Mouse (Mus musculus): ENCODE data around the gene Sh3bgrl3. TPM values are rescaled to one million over a fixed set of nuclear protein-coding genes. Genes with fewer than 3 reads are reported as not detected.

Gene Sh3bgrl3
- polyA plus RNA-seq, 1 experiment = 1,207 TPM

DNA sequence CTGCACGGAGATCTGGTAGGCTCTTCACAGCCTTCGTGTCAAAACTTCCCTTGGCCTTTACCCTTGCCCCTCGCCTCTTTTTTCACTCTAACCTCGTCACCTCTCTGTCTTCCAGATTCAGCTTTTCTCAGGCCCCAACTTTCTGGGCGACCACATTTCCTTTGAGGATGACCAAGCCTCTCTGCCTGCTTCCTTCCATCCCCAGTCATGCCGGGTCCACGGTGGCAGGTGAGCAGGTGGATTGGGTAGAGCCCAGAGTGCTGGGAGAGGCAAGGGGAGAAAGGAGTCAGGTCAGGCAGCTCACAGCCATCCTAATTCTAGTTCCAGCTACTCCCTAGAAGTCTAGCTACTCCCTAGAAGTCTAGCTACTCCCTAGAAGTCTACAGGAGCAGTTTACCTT, 46.1 kb downstream of the Sh3bgrl3 start:
- WGBS = 11% methylated on average over 7 of the region's 7 CpGs
- Histone ChIP-seq H3K4me1 (ENCODE audit: control insufficient read depth, insufficient read depth, low read length) (peaks cover 17% of the 10 kb centered on the region), H3K27ac (ENCODE audit: insufficient read depth, low read depth, low read length) (no peak overlapping the region), H3K4me3 (ENCODE audit: insufficient read depth, low read depth, low read length) (no peak overlapping the region)
- TF ChIP-seq POLR2A (IDR thresholded peaks at IDR 0.05; ENCODE audit: insufficient read depth, low read depth, low read length) (no peak), CTCF (IDR thresholded peaks at IDR 0.05; ENCODE audit: insufficient read depth, low read depth, low read length) (no peak)

- WGBS = 1% methylated on average over 41 of the region's 41 CpGs
- Histone ChIP-seq H3K4me3 (ENCODE audit: insufficient read depth, low read depth, low read length) (peak overlapping the region; percentile 37), H3K27ac (ENCODE audit: insufficient read depth, low read depth, low read length) (no peak overlapping the region), H3K4me1 (ENCODE audit: control insufficient read depth, insufficient read depth, low read length) (peaks cover 17% of the 10 kb centered on the region)
- TF ChIP-seq POLR2A (IDR thresholded peaks at IDR 0.05; ENCODE audit: insufficient read depth, low read depth, low read length) (no peak), CTCF (IDR thresholded peaks at IDR 0.05; ENCODE audit: insufficient read depth, low read depth, low read length) (no peak)
Observed at GRCm38 (mm10) chr4:134081730-134082386, 46.7 kb downstream of the Sh3bgrl3 start.

- H3K27ac ChIP-seq (ENCODE audit: insufficient read depth, low read depth, low read length) = no peak overlapping the region
- TF ChIP-seq POLR2A (IDR thresholded peaks at IDR 0.05; ENCODE audit: insufficient read depth, low read depth, low read length) = no peak
- no peak for TF ChIP-seq CTCF (IDR thresholded peaks at IDR 0.05; ENCODE audit: insufficient read depth, low read depth, low read length)
- no peak overlapping the region for H3K4me3 ChIP-seq (ENCODE audit: insufficient read depth, low read depth, low read length)
- peaks cover 17% of the 10 kb centered on the region for H3K4me1 ChIP-seq (ENCODE audit: control insufficient read depth, insufficient read depth, low read length)
- WGBS = 90% methylated on average over 4 of the region's 4 CpGs
Observed at GRCm38 (mm10) chr4:134080674-134081073, 47.9 kb downstream of the Sh3bgrl3 start.

DNA sequence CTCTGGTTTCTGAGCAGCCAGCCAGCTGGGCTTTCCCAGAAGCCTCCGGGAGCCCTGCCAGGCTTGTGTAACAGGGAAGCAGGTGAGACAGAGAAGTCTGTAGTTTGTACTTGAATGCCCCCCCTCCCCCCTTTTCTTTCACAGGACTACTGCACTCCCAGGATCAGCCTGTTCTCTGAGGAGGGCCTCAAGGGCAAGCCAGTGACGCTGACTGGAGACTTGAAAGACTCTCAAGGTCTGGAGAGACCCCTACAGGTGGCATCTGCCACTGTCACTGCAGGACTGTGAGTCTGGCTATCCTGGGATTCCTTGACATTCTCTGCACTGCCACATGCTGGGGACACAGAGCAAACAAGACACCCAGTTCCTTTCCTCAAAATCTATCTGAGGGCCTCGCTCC, 49.9 kb downstream of the Sh3bgrl3 start:
- H3K4me3 ChIP-seq (ENCODE audit: insufficient read depth, low read depth, low read length) = no peak overlapping the region
- H3K27ac ChIP-seq (ENCODE audit: insufficient read depth, low read depth, low read length) = no peak overlapping the region
- 27% methylated on average over 3 of the region's 3 CpGs for WGBS
- TF ChIP-seq CTCF (IDR thresholded peaks at IDR 0.05; ENCODE audit: insufficient read depth, low read depth, low read length) (peak; percentile 34; the same call in 1 of the 2 replicates), POLR2A (IDR thresholded peaks at IDR 0.05; ENCODE audit: insufficient read depth, low read depth, low read length) (no peak)
- peaks cover 17% of the 10 kb centered on the region for H3K4me1 ChIP-seq (ENCODE audit: control insufficient read depth, insufficient read depth, low read length)

Other genes starting within 250 kb of the Sh3bgrl3 start
- gene Rps6ka1, start 241.0 kb downstream of the Sh3bgrl3 start, polyA plus RNA-seq (2012; ENCODE audit: insufficient read depth, insufficient read length, low replicate concordance, missing spikeins) = not detected in 2 replicates
- 327 TPM in 1 of 2 replicates, not detected in the other for gene Hmgn2, start 160.1 kb downstream of the Sh3bgrl3 start, polyA plus RNA-seq (2012; ENCODE audit: insufficient read depth, insufficient read length, low replicate concordance, missing spikeins)
- gene Dhdds, start 127.9 kb downstream of the Sh3bgrl3 start, polyA plus RNA-seq (2012; ENCODE audit: insufficient read depth, insufficient read length, low replicate concordance, missing spikeins) = 229 TPM in 1 of 2 replicates, not detected in the other
- gene Lin28a, start 109.9 kb downstream of the Sh3bgrl3 start, polyA plus RNA-seq (2012; ENCODE audit: insufficient read depth, insufficient read length, low replicate concordance, missing spikeins) = not detected in 2 replicates
- gene Zfp683, start 75.0 kb downstream of the Sh3bgrl3 start, polyA plus RNA-seq (2012; ENCODE audit: insufficient read depth, insufficient read length, low replicate concordance, missing spikeins) = not detected in 2 replicates
- not detected in 2 replicates for gene Crybg2, start 68.0 kb downstream of the Sh3bgrl3 start, polyA plus RNA-seq (2012; ENCODE audit: insufficient read depth, insufficient read length, low replicate concordance, missing spikeins)
- gene Cd52, start 33.7 kb downstream of the Sh3bgrl3 start, polyA plus RNA-seq (2012; ENCODE audit: insufficient read depth, insufficient read length, low replicate concordance, missing spikeins) = not detected in 2 replicates
- gene Ubxn11, start 26.2 kb downstream of the Sh3bgrl3 start, polyA plus RNA-seq (2012; ENCODE audit: insufficient read depth, insufficient read length, low replicate concordance, missing spikeins) = not detected in 2 replicates
- gene Cep85, start 58.3 kb upstream of the Sh3bgrl3 start, polyA plus RNA-seq (2012; ENCODE audit: insufficient read depth, insufficient read length, low replicate concordance, missing spikeins) = 428 TPM in 1 of 2 replicates, not detected in the other
- not detected in 2 replicates for gene Gm7534, start 74.2 kb upstream of the Sh3bgrl3 start, polyA plus RNA-seq (2012; ENCODE audit: insufficient read depth, insufficient read length, low replicate concordance, missing spikeins)
- gene Catsper4, start 98.6 kb upstream of the Sh3bgrl3 start, polyA plus RNA-seq (2012; ENCODE audit: insufficient read depth, insufficient read length, low replicate concordance, missing spikeins) = not detected in 2 replicates
- gene Cnksr1, start 109.6 kb upstream of the Sh3bgrl3 start, polyA plus RNA-seq (2012; ENCODE audit: insufficient read depth, insufficient read length, low replicate concordance, missing spikeins) = not detected in 2 replicates
- gene E130218I03Rik, start 114.9 kb upstream of the Sh3bgrl3 start, polyA plus RNA-seq (2012; ENCODE audit: insufficient read depth, insufficient read length, low replicate concordance, missing spikeins) = not detected in 2 replicates
- not detected in 2 replicates for gene Zfp593, start 116.8 kb upstream of the Sh3bgrl3 start, polyA plus RNA-seq (2012; ENCODE audit: insufficient read depth, insufficient read length, low replicate concordance, missing spikeins)
- not detected in 2 replicates for gene Gm30191, start 118.1 kb upstream of the Sh3bgrl3 start, polyA plus RNA-seq (2012; ENCODE audit: insufficient read depth, insufficient read length, low replicate concordance, missing spikeins)
- not detected in 2 replicates for gene Grrp1, start 125.3 kb upstream of the Sh3bgrl3 start, polyA plus RNA-seq (2012; ENCODE audit: insufficient read depth, insufficient read length, low replicate concordance, missing spikeins)
- not detected in 2 replicates for gene Pdik1l, start 159.1 kb upstream of the Sh3bgrl3 start, polyA plus RNA-seq (2012; ENCODE audit: insufficient read depth, insufficient read length, low replicate concordance, missing spikeins)
- gene Trim63, start 186.3 kb upstream of the Sh3bgrl3 start, polyA plus RNA-seq (2012; ENCODE audit: insufficient read depth, insufficient read length, low replicate concordance, missing spikeins) = not detected in 2 replicates
- gene Slc30a2, start 214.4 kb upstream of the Sh3bgrl3 start, polyA plus RNA-seq (2012; ENCODE audit: insufficient read depth, insufficient read length, low replicate concordance, missing spikeins) = not detected in 2 replicates

Measured in olfactory bulb, adult 2 months (tissue).